Mouse (Mus musculus) CD8-positive naive resting alpha-beta T cell, adult 2 months (primary cell): Measurements from ENCODE around the gene Prkaa1.
"Not testable (repeated sequence)": the region's sequence is repeated elsewhere in the genome, so short reads cannot be mapped to it uniquely, and the experiment has no call there.

Source experiments
- DNase-seq, 2 experiments: peaks; one replicate each; pipeline ENCODE4 v3.0.0; 2022; ENCODE audit warnings: low read depth in 2 of 2, low spot score in 2 of 2

Gene Prkaa1

DNA sequence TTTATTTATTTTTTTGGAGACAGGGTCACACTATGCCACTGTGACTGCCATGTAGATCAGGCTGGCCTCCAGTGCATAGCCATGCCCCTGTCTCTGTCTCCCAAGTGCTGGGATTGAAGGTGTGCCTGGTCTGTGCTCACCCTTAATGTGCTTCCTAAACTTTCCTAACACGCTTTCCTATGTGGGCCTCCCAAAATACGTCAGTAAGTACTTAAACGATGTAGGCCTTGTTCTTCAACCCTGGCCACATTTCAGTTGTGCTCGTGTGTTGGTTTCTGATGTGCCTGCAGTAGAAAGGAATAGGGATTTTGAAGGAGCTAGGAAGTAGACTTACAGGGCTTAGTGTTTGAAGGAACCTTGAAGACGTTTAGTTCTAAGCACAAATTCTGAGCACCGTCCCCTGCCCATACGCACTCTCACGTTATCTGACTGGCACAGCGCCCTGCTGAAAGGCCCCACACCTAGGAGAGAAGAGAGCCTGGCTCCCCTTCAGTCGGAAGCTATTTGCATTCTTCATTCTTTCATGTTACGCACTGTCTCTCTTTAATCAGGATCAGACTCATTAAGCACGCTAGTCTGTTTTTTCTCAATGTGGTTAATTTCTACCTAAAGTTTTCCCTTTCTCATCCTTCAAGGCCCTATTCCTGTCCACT, 21.6 kb downstream of the Prkaa1 start:
- DNase-seq = no peak

DNA sequence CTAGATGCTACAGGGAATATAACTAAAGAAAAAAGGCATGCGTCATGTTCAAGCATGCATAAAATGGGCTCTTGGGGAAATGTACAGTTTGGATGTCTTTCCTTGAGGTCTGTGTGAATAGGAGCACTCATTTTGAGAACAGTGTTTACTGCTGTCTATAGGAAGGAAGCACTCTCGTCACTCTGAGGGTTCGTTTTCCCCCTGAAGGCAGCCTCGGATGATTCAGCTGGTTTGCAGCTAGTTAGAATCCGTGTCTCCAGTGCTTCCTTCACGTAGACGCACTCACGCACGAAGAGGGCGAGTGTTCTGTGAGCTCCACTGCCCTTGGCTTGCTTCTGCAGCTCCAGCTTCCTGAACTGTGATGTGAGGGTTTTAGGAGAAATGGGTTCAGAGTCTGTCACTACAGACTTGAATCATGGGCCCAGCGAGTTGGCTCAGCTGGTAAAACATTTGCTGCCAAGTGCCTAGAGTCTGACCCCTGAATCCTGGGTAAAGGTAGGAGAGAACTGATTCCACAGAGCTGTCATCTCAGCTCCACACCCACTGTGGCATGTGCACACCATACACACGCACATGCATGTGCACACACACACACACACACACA, 29.7 kb downstream of the Prkaa1 start:
- DNase-seq = no peak

DNA sequence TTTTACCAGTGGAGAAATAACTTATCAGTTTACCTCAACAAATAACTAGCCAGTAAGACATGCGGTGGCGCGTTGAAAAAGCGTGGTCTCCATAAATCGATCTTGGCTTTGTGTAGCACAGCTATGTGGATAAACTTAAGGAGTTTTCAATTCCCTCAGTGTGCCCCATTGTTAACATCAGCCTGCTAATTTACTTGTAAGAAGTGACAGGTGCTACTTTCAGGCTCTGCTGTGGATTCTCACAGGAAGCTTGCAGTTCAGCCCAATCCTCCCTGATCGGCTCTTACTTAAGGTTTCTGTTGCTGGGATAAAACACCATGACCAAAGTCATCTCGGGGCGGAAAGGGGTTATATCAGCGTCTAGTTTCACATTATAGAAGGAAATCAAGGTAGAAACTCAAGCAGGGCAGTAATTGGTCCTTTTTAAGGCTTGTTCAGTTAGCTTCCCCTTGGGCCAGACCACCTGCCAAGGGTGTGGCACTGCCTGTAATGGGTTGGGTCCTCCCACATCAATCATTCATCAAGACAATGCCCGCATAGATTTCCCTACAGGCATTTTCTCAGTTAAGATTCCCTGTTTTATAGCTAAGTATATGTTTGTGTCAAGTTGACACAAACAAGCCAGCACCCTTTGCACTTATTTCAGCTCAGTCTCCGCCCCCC, 41.1 kb downstream of the Prkaa1 start:
- no peak for DNase-seq

DNA sequence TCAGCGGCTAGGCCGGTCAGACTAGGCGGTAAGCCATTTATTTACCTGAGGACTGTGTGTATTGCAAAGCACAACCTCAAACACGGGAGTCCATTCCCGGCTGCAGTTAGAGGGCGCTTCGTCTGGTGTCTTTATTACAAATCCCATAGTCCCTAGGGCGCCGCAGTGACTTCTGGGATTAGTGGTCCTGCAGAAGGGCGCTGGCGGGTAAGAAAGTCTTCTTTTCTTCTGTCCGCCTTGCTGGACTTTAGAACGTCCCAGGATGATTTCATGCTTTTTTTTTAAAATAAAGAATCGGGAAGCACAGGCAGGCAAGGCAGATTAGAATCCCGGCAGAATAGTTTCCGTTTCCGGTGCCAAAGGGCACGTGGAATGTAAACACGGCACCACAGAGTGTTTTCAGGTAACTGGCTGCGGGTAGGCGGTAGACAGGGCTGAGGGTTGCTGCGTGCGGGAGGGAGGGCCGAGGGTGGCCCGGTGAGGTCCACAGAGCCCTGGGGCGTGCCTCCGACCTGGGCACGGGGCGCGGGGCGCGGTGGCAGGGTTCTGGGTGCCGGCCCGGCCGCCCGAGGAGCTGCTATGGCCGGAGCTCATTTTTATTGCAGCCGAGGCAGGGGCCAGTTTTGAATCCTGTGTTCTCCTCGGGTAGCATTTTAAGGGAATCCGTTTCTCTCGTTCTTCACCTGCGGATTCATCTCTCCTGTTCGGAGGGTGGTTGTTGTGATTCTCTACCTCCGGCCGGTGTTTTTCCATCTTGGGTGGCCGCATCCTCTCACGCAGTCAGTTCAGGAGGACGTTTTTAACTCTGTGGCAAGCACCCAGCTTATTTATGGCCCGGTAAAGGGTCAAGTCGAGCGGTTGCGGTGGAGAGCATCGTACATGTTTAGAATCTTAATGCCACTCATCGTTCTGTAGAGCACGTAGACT, 42.0 kb downstream of the Prkaa1 start, which contains the start of gene Ttc33:
Gene Ttc33, plus strand, starts transcription at position 160 of the 927 bp plus-strand sequence.
- DNase-seq = peak; percentile 24 to 44

DNA sequence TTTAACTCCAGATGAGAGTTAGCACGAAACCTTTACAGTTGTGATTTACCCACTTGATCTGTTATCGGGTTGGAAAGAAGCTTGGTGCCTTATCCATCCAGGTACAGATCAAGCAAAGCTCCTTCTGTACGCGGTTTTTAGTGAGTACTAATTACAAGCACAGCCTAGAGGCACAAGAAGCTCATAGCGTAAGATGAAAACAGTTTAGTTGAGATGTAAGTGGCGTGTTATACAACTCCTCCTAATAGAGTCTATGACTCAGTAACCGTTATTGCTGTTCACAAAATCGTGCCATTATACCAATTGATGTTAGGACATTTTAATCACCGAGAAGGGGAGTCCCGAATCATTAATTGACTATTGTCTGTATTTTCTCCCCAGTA, 42.6 kb downstream of the Prkaa1 start:
- no peak for DNase-seq

DNA sequence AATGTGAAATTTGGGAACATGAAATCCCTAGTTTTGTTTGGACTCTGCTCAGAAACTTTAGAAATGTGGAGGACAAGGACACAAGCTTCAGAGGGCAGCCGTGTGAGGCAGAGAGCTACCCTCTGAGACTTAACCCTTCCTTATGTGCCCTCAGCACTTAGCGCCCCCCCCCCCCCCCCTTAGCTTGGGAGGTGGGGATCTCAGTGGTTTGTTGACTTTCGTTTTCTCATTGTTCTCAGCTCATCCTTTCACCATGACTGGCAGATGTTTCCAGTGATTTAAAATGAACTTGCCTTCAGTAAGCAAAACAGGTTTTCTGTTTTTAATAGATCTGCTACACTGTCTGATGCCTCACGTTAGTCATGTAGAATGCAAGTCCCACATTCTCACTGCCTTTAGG, 43.5 kb downstream of the Prkaa1 start:
- DNase-seq = no peak

DNA sequence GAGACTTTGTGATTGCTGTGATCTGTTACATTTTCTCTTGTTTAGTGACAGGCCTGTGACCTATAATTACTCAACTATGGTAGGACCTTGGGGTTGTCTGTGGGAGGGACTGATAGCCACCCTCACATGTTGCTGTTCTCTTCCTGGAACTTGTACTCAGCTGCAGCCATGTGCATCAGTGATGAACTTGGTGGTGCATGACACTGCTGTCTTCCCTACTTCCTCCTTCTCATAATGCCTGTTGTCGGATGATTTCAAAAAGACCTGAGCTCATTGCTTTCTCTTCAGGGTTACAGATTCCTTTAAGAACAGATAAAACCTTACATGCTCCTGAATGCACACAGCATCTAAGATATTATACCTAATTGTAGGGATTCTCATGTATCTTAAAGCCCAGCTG, 44.4 kb downstream of the Prkaa1 start:
- no peak for DNase-seq

DNA sequence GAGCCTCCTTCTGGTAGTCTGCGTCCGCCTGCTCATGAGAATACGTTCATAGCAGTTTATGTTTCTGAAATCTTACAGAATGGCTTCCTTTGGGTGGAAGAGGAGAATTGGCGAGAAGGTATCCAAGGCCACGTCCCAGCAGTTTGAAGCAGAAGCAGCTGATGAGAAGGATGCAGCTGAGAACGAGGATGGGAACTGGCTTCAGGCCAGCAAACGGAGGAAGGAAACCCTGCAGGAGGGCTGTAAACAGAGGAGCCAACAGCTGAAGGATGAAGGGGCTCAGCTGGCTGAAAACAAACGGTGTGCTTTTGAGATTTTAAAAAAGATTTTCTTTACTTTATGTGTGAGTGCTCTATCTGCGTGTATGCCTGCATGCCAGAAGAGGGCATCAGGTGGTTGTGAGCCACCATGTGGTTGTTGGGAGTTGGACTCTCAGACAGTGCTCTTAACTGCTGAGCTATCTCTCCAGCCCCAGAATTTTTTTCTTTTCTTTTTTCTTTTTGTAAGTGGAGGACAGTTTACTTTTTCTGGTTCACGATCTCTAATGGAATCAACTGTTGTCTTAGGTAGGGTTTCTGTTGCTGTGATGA, 45.9 kb downstream of the Prkaa1 start:
- no peak for DNase-seq

DNA sequence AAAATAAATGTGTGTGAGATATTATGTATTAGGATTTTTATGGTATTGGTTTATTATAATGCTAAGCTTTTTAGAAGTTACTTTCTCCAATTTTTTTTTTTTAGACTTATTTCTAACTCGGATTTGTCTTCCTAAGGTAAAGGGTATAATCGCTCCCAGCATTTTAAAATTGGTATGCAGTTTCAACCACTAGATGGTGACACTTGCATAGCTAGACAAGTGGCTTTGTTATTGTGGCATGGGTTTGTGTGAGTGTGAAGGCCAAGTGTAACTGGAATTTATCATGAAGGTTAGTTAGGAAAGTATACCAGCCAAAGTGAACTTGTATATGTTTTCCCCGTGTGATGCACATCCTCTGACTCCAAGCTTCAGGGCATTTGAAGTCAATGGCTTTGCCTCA, 50.2 kb downstream of the Prkaa1 start:
- no peak for DNase-seq

DNA sequence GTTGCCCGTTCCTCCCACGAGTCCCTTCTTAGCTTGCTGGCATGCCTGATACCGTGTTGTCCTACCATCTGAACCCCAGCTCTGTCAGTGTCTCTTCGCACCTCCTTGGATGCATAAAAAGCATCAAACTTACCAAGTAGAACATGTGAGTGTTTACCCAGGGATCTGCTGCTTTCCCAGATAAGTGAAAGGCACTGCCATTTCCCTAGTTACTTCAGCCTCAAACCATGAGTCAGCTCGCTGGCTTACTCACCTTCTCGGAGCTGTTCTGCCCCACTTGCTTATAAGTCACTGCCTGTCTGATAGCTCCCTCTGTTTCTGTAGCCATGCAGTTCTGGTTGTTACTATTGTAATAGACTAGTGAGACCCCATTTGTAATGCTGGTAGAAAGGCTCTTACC, 50.8 kb downstream of the Prkaa1 start:
- no peak for DNase-seq

DNA sequence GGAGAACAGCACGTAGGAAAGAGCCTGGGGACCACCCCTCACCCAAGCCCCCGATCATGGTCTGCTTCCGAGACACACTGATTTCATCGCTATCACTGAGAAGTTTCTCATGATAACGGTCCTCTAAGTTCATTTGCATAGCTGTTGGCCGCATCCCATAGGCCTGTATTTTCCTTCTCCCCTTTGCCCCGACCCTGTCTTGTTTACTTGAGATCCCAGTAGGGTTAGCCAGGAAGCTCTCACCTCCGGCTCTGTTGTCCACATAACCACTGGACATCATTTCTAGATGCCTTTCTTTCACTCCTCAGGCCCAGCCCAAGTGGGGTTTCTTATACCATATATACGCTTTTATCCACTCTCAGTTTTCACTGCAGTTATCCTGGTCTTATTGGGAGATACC, 51.3 kb downstream of the Prkaa1 start:
- no peak for DNase-seq

DNA sequence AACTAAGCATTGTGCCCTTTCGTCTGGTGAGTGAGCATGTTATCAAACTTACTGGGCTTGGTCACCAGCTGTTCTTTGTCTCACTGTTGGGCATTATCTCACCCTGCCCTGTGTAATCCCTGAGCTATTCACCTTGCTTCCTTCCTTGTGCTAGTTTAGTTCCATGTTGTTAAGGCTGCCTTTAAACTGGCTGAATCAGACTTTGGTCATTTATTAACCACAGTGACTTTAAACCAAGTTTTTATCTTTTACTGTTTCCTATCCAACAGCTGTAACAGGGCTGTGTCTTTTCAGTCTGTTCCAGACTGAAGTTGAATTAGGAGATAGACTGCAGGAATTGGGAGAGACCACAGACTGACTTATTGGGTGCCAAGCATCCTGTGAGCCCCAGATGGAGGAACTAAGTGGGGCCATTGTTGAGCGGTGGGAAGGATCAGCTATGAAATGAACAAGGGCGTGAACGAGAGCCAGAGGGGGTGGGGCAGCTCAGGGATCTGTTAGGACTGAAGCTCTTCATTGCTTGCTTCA, 52.4 kb downstream of the Prkaa1 start:
- DNase-seq = no peak

DNA sequence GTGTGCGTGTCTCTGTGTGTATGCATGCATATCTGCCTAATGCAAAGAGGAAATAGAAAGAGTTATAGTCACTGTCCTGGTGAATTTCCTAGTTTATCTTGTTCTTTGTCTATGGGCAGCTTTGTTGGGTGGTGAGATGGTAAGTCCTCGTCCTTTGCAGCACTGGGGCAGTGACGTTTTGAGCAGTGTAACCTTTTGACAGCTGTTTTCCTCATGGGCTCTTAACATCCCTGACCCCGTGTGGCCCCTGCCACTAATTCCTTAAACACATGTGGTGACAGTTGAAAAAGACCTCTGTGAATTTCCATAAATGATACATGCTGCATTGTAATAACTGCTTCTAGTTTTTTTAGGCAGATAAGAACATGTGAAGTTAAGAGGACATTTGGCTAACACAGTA, 53.0 kb downstream of the Prkaa1 start:
- no peak for DNase-seq

DNA sequence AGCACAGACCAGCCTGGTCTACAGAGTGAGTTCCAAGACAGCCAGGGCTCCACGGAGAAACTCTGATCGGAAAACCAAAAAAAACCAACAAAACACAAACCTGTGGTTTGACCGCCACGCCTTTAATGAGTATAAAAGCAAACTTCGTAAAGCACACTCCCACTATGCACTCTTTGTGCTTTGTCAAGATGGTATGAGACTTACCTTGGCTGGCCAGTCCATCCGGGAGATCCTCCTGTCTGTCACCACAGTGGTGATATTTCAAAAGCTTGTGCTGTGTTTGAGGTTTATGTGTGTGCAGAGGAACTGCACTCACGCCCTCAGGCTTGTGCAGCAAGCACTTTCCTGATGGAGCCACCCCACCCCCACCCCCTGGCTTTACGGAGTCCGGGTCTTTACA, 61.6 kb downstream of the Prkaa1 start:
- DNase-seq = no peak

DNA sequence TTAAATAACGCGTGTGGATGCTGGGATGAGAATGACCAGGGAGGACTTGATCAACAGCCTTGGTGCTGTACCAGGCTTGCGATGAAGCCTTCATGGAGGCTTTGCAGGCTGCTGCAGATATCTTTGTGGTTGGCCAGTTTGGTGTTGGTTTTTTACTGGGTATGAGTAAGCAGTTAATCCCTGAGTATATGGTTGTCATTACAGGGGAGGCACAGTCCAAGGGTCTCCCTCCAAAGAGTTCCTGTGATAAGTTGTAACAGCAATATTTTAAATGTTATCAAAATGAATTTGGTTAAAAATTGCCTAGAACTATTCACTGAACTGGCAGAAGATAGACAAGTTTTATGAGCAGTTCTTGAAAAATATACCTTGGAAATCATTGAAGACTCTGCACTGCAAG, 65.5 kb downstream of the Prkaa1 start:
- no peak for DNase-seq

DNA sequence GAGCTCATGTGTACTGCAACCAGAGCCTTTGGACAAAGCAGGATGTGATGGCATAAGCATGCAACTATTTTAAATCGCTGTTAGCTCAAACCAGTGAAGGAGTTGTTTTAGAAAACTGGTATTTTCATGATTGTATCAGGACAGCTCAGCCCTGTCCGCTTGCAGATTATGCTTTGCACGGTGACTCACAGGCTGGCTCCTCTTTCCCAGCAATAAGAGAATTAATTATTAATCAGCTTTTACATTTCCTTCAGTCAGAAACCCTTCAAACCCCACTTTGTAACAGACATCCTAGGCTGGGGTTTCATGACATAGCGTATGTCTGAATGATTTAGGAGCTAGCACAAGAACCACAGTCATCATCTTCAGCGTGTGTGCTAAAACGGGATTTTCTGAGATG, 76.8 kb downstream of the Prkaa1 start:
- no peak for DNase-seq

DNA sequence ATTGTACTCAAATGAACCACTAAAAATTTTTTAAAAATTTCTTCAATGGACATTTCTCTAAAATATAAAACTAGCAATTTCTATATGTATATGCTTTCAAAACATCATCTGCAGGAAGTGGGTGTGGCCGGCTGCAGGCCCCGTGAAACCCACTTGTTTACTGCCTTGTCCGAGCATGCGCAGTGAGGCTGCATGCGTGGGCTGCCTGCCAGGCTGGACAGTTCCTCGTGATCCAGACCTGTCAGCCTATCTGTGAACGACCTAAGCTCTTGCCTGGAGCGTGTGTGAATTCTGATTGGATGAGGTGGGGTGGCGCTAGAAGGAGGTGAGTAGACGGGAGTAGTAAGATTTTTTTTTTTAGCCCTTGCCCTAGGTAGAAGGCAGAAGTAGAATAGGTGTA, 87.1 kb downstream of the Prkaa1 start:
- not testable (repeated sequence) for DNase-seq
